Mouse (Mus musculus) liver, embryonic 11.5 days (tissue): ENCODE results near the gene Timm8b. TPM values are rescaled to one million over a fixed set of nuclear protein-coding genes. Genes with fewer than 3 reads are reported as not detected.

Experiments
- polyA plus RNA-seq: library from polyadenylated mRNA; unstranded; fragments of >200 nt; fragmentation: Nextera tagmentation; extraction: Ambion mirVana; gene quantifications from 2 replicates; pipeline ENCODE4 v1.2.1, GENCODE M21; 2014

Timm8b gene
- polyA plus RNA-seq, 1 experiment from 2014 or later, result 312 TPM

Other genes with a start within 250 kb of the Timm8b start
- 0.53 and 0.55 TPM in 2 replicates for gene Plet1, start 109.4 kb upstream of the Timm8b start, polyA plus RNA-seq
- gene Pts, start 75.2 kb upstream of the Timm8b start, polyA plus RNA-seq, result 69.4 and 70.1 TPM in 2 replicates
- 3.0 and 3.4 TPM in 2 replicates for gene Il18, start 49.1 kb upstream of the Timm8b start, polyA plus RNA-seq
- gene Bco2, start 48.7 kb upstream of the Timm8b start, polyA plus RNA-seq, result 0.22 and 0.27 TPM in 2 replicates
- not detected in 2 replicates for gene Tex12, start 42.6 kb upstream of the Timm8b start, polyA plus RNA-seq
- gene Sdhd, start 98 bp upstream of the Timm8b start, polyA plus RNA-seq, result 503 and 533 TPM in 2 replicates
- 3.3 and 4.2 TPM in 2 replicates for gene Pih1d2, start 13.4 kb downstream of the Timm8b start, polyA plus RNA-seq
- gene Nkapd1, start 13.6 kb downstream of the Timm8b start, polyA plus RNA-seq, result 16.2 and 20.1 TPM in 2 replicates
- gene Dlat, start 55.9 kb downstream of the Timm8b start, polyA plus RNA-seq, result 77.3 and 83.7 TPM in 2 replicates
- gene Dixdc1, start 135.6 kb downstream of the Timm8b start, polyA plus RNA-seq, result 2.3 and 3.5 TPM in 2 replicates
- 2.6 and 4.5 TPM in 2 replicates for gene 2310030G06Rik, start 142.6 kb downstream of the Timm8b start, polyA plus RNA-seq
- gene Cryab, start 147.4 kb downstream of the Timm8b start, polyA plus RNA-seq, result 8.0 and 13.7 TPM in 2 replicates
- gene Hspb2, start 148.4 kb downstream of the Timm8b start, polyA plus RNA-seq, result 1.3 and 2.3 TPM in 2 replicates
- 15.7 and 16.0 TPM in 2 replicates for gene Fdxacb1, start 164.3 kb downstream of the Timm8b start, polyA plus RNA-seq
- gene Alg9, start 171.1 kb downstream of the Timm8b start, polyA plus RNA-seq, result 33.0 and 40.0 TPM in 2 replicates
- gene 1110032A03Rik, start 171.6 kb downstream of the Timm8b start, polyA plus RNA-seq, result 16.2 and 17.5 TPM in 2 replicates
- 143 and 172 TPM in 2 replicates for gene Ppp2r1b, start 241.4 kb downstream of the Timm8b start, polyA plus RNA-seq